Mouse (Mus musculus) left cerebral cortex, postnatal 36 days (tissue): ENCODE data around the gene Vmn1r239-ps. TPM values are rescaled to one million over a fixed set of nuclear protein-coding genes. Genes with fewer than 3 reads are reported as not detected.
"Not testable (repeated sequence)": the region's sequence is repeated elsewhere in the genome, so short reads cannot be mapped to it uniquely, and the experiment has no call there.

Experiments
- DNase-seq, 2 experiments: peaks; one replicate each; pipeline ENCODE4 v3.0.0; 2021 to 2022; ENCODE audit warnings: low spot score in 2 of 2, mixed read lengths in 1 of 2
- intact Hi-C: fragments of 180-260 bp; cut with DNase I; formaldehyde crosslinking; loops from one replicate; pipeline ENCODE4 v1.15.1; 2025
- total RNA-seq, 2 experiments: library from RNA; stranded (reverse); gene quantifications; 2 replicates each; pipeline ENCODE4 v1.2.3; 2021

Vmn1r239-ps gene
- not detected for total RNA-seq

- DNase-seq, intact Hi-C loops: not testable (repeated sequence)
These were observed at the start of gene Vmn1r239-ps for GRCm38 (mm10) chrX:147453610-147454009. Vmn1r239-ps (minus strand) TSS chrX:147453710.

- no peak for DNase-seq
- intact Hi-C loops = no loop called here
These were observed 36.0 kb upstream of the Vmn1r239-ps start for GRCm38 (mm10) chrX:147489551-147489950.

GRCm38 (mm10) chrX:147443386-147443785 lies 10.1 kb downstream of the Vmn1r239-ps start:
- no peak for DNase-seq

GRCm38 (mm10) chrX:147435400-147435799 lies 18.1 kb downstream of the Vmn1r239-ps start:
- intact Hi-C loops = no loop called here

More at GRCm38 (mm10) chrX:147443386-147443785, 10.1 kb downstream of the Vmn1r239-ps start:
- intact Hi-C loops = no loop called here

GRCm38 (mm10) chrX:147429753-147430152 lies 23.8 kb downstream of the Vmn1r239-ps start:
- intact Hi-C loops = no loop called here

More at GRCm38 (mm10) chrX:147435400-147435799, 18.1 kb downstream of the Vmn1r239-ps start:
- no peak for DNase-seq

GRCm38 (mm10) chrX:147429129-147429528 lies 24.4 kb downstream of the Vmn1r239-ps start, which contains the start of gene Il13ra2:
Il13ra2 (minus strand) TSS chrX:147429192.
- DNase-seq = no peak
- intact Hi-C loops = no loop called here

More at GRCm38 (mm10) chrX:147429753-147430152, 23.8 kb downstream of the Vmn1r239-ps start:
- no peak for DNase-seq

Other genes with a start within 250 kb of the Vmn1r239-ps start
- gene Il13ra2, start 24.5 kb downstream of the Vmn1r239-ps start, total RNA-seq = under 1 TPM; 0.59 to 0.69 TPM
- 10 to 100 TPM; 23.2 to 26.1 TPM for gene Lrch2, start 100.4 kb upstream of the Vmn1r239-ps start, total RNA-seq